8 mouse cellular contexts compared by ENCODE assay signal in genomic region chr12:85572047-85572475, GRCm38 (mm10). TPM values are rescaled to one million over a fixed set of nuclear protein-coding genes. Genes with fewer than 3 reads are reported as not detected.
DNase-seq lines count a peak whose midpoint lies in the region; ATAC-seq and TF ChIP-seq lines count a peak whose summit lies in the region.

No protein-coding gene starts in this region.

- H3K4me1 ChIP-seq in intestine, embryonic 15.5 days (replicated peaks) = peaks cover 9% of the 10 kb centered on the region; the same call in 1 of the 2 replicates
- H3K4me1 ChIP-seq in liver, postnatal 0 days (ENCODE audit: insufficient read depth) = peaks cover 26% of the 10 kb centered on the region; the same call in 1 of the 2 replicates

- DNase-seq in layer of hippocampus, adult 11-12 months (ENCODE audit: low spot score) = peak; percentile 51
- DNase-seq in layer of hippocampus, adult 9-10 months (ENCODE audit: low spot score) = no peak
- peak; percentile 78 for DNase-seq in embryo, embryonic 10.5 days (ENCODE audit: low spot score)
- peak; percentile 77 to 79 for DNase-seq in gastrocnemius, postnatal 36 days
- DNase-seq in liver, postnatal 0 days = peak; percentile 27
- DNase-seq in ovary, postnatal 10 days (ENCODE audit: low spot score) = peak; percentile 38
- DNase-seq in spleen, postnatal 4 days (ENCODE audit: low spot score in 2 of 2) = no peak

- no peak for TF ChIP-seq EP300 in liver, postnatal 0 days (IDR thresholded peaks at IDR 0.05; ENCODE audit: low read depth)

- peak; percentile 37; the same call in 1 of the 2 replicates for ATAC-seq in intestine, embryonic 15.5 days
- peak; percentile 18; the same call in 1 of the 2 replicates for ATAC-seq in liver, postnatal 0 days

- H3K9me3 ChIP-seq in intestine, embryonic 15.5 days = no peaks in the 10 kb centered on the region
- no peaks in the 10 kb centered on the region for H3K9me3 ChIP-seq in liver, postnatal 0 days (ENCODE audit: low read length)

- H3K4me2 ChIP-seq in intestine, embryonic 15.5 days (replicated peaks) = peak overlapping the region; percentile 29; the same call in 1 of the 2 replicates
- no peak overlapping the region for H3K4me2 ChIP-seq in liver, postnatal 0 days (ENCODE audit: low read depth, low read length)

- H3K4me3 ChIP-seq in intestine, embryonic 15.5 days (replicated peaks) = no peak overlapping the region
- H3K4me3 ChIP-seq in liver, postnatal 0 days (ENCODE audit: low read depth, low read length) = no peak overlapping the region

- H3K9ac ChIP-seq in intestine, embryonic 15.5 days = no peak overlapping the region
- no peak overlapping the region for H3K9ac ChIP-seq in liver, postnatal 0 days (replicated peaks)

- H3K27me3 ChIP-seq in intestine, embryonic 15.5 days (replicated peaks) = no peaks in the 10 kb centered on the region
- H3K27me3 ChIP-seq in liver, postnatal 0 days (ENCODE audit: insufficient read depth, low read length) = no peaks in the 10 kb centered on the region

- H3K27ac ChIP-seq in intestine, embryonic 15.5 days = no peak overlapping the region
- H3K27ac ChIP-seq in liver, postnatal 0 days (ENCODE audit: low read depth) = no peak overlapping the region

- 44% methylated on average over 10 of the region's 10 CpGs for WGBS in intestine, embryonic 15.5 days
- 47% methylated on average over 10 of the region's 10 CpGs for WGBS in liver, postnatal 0 days (ENCODE audit: insufficient replicate concordance)

- no peak for TF ChIP-seq CTCF in liver, postnatal 0 days (IDR thresholded peaks at IDR 0.05; ENCODE audit: low read depth)

- intact Hi-C loops in gastrocnemius, postnatal 36 days (cut with DNase I) = no loop called here

- H3K36me3 ChIP-seq in intestine, embryonic 15.5 days = no peaks in the 10 kb centered on the region
- H3K36me3 ChIP-seq in liver, postnatal 0 days (replicated peaks; ENCODE audit: insufficient read depth, low read length) = no peaks in the 10 kb centered on the region

RNA-seq across cellular contexts. Expression of gene Jdp2, which starts 26.8 kb away (rescaled TPM):
- total RNA-seq in gastrocnemius, postnatal 36 days (2021) = 1 to 10 TPM; 4.6 to 4.9 TPM
- 0.62 and 0.74 TPM in 2 replicates for polyA plus RNA-seq in intestine, embryonic 15.5 days (2015; fragmentation: Nextera tagmentation; extraction: Ambion mirVana)
- polyA plus RNA-seq in liver, postnatal 0 days (2015; fragmentation: Nextera tagmentation; extraction: Ambion mirVana) = 0.25 and 0.33 TPM in 2 replicates

Comparison
In these comparisons a context has a peak if more than half of its experiments do, and no peak if none do; other contexts are left out.
1. DNase-seq: peak in layer of hippocampus, adult 11-12 months (single experiment), embryo, embryonic 10.5 days (single experiment), gastrocnemius, postnatal 36 days (2 of 2), liver, postnatal 0 days (single experiment) and ovary, postnatal 10 days (single experiment); none in layer of hippocampus, adult 9-10 months (single experiment) and spleen, postnatal 4 days (0 of 2).